Mouse (Mus musculus): ENCODE measurements around the gene Fam117b. TPM values are rescaled to one million over a fixed set of nuclear protein-coding genes. Genes with fewer than 3 reads are reported as not detected.

Fam117b gene
- 23.7 and 24.5 TPM in 2 replicates for total RNA-seq (2015)
- total RNA-seq (2017): 21.2 and 24.4 TPM in 2 replicates

- ATAC-seq (replicated peaks; ENCODE audit: poor library complexity): peak; percentile 85
These were observed at the start of gene Fam117b for GRCm38 (mm10) chr1:59912413-59913157. Gene Fam117b, plus strand, starts transcription at chr1:59913006.

DNA sequence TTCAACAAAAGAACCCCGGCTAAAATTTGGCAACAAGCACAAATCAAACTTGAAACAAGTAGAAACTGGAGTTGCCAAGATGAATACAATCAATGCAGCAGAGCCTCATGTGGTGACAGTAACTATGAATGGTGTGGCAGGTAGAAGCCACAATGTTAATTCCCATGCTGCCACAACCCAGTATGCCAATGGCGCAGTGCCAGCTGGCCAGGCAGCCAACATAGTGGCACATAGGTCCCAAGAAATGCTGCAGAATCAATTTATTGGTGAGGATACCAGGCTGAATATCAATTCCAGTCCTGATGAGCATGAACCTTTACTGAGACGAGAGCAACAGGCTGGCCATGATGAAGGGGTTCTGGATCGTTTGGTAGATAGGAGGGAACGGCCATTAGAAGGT lies 44.8 kb upstream of the Fam117b start:
- no peak for ATAC-seq (replicated peaks; ENCODE audit: poor library complexity)

DNA sequence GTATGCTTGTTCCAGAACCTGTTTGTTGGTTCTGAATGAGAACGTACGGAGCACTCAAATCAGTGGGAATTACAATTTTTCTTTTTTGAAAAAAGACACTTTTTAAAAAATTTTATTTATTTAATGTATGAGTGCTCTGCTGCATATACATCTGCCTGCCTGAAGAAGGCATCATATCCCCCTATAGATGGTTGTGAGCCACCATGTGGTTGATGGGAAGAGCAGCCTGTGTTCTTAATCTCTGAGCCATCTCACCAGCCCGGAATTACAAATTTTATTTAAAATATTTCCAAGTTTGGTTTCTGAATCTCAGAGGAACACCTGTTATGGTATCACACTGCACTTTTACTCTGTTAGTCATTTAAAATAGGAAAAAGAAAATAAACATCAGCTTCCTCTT lies 38.8 kb upstream of the Fam117b start:
- no peak for ATAC-seq (replicated peaks; ENCODE audit: poor library complexity)

DNA sequence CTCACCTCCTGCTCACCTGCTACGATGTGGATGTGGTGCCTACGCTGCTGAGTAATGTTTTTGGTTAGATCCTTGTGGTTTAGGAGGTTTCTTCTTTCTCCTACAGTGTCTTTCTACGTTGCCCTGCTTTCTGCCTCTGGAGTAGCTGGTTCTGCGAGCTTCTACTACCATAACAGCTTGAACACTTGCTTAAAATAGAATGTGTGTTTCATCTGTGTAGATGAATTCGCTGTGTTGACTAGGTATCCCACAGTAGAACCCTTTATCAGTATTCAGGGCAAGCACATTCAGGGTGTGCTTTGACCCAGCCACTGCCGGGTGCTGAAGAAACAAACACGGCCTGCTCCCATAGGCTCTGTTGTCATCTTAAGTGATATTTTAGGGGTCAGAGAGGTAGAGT lies 34.7 kb upstream of the Fam117b start:
- no peak for ATAC-seq (replicated peaks; ENCODE audit: poor library complexity)

DNA sequence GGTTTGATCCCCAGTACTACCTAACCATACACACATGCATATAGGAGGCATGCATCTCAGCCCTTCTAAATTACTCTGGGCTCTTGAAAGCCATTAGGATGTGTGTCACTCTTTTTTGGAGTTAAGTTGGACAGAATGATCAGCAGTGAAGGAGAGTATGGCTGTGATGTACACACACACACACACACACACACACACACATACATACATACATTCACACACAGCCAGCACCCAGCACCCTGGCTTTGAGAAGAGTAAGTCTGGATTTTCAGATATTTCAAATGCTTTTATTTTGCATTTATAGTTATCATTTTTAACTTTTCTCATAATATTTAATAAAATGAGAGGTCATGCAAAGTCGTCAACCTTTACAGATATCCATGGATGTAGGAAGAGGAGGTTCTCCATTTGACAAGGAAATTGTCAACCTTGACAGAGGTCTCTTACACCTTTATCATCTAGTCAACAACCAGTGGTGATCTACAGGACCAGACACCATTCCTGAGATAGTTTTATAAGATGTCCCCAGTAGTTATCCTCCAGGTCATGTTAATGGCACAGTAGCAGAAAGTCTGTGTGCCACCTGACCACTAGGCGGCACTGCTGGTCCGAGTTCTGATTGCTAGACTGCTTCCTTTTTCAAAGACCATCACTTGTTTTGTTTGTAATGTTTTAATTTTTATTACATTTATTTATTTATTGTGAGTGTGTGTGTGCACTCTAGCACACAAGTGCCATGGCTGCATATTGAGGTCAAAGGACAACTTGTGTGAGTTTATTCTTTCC lies 29.3 kb upstream of the Fam117b start:
- peak; percentile 92 for ATAC-seq (replicated peaks; ENCODE audit: poor library complexity)

DNA sequence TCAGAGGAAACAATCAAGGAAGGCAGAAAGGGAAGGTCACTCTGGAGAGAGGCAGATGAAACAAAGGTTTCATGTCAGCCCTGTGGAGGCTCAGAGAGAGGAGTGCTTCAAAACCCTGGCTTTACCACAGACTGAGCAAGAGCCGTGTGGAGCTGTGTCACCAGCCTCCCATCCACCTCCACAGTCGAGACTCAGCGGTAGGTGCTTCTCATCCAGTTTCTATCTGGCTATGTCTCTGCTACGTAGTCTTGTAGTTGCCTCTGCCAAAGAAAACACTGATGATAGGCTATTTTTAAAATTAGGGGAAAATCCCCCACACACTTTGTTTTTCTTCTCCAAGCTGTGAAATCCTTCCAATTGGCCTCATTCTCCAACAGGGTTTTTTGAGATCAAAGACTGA lies 25.9 kb upstream of the Fam117b start:
- no peak for ATAC-seq (replicated peaks; ENCODE audit: poor library complexity)

DNA sequence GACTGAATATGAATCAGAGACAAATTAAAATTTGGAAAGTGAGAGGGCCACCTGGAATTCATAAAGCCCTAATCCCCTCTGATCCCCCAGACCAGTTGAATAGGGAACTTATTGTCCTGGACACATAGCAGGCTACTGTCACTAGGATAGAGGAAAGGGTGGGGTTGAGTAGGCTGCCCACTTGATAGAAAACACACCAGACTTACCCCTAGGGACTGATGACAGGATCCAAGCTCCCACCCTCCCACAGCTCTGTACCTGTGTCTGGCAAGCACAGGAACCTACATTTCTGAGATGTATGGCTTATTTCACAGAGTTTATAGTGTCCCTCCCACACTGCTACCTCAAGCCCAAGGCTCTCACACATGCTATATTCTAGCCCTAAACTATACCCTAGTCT lies 24.8 kb upstream of the Fam117b start:
- no peak for ATAC-seq (replicated peaks; ENCODE audit: poor library complexity)

DNA sequence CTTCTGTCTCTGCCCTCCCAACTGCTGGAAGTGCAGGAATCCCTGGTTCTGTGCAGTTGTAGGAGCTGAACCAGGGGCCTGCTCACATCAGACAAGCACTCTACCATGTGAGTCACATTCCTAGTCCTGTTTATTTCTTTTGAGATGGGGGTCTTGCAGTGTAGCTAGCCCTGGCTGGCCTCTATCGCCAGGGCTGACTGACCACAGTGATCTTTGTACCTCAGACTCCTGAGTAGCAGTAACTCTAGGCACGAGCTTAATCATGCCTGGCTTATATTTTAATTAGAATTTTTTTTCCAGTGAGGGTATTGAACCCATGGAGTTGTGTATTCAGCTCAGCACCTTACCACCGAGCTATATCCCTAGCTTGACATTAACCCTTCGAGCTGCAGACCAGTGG lies 21.6 kb upstream of the Fam117b start:
- ATAC-seq (replicated peaks; ENCODE audit: poor library complexity): no peak

GRCm38 (mm10) chr1:59892777-59893176 lies 20.0 kb upstream of the Fam117b start:
- no peak for ATAC-seq (replicated peaks; ENCODE audit: poor library complexity)

- peak; percentile 60 for ATAC-seq (replicated peaks; ENCODE audit: poor library complexity)
These were observed 18.8 kb upstream of the Fam117b start for GRCm38 (mm10) chr1:59894025-59894424.

DNA sequence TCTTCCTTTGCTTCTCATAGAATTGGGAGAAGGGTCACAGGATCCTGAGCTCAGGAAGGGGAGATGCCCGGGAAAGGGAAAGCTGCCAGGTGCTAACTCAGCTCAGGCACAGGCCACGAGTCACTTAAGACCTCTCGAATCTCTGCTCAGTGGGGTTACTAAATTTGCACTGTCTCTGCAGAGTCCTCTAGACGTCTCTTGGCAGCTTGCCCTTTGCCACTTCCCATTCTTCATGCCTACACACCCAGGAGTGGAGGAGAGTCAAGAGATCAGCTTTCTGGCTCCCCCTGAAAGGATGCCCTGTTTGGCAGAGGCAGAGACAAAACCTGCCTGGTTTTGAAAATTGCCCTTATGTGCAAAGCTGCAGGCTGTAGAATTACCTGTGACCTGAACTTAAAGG lies 17.4 kb upstream of the Fam117b start:
- ATAC-seq (replicated peaks; ENCODE audit: poor library complexity): peak; percentile 84

GRCm38 (mm10) chr1:59897147-59897798 lies 15.5 kb upstream of the Fam117b start:
- no peak for ATAC-seq (replicated peaks; ENCODE audit: poor library complexity)

DNA sequence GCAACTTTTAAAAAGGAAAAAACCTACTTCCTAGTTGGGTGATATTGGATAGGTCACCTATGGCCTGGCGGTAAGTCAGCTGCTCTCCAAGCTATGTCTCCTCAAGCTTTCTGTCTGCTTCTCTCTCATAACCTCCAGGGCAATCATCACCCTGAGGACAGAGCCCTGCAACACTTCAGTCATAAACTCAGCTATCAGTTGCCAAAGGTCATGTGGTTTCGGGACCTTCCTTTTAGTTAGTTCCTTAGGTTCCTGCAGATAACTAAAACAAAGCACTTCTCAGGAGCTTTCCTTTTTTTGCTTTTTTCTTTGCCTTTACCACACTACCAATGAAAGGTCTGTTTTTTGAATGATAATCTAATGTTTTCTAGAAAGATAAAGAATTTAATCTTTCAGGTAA lies 13.1 kb upstream of the Fam117b start:
- 0 out of 2 replicates have a peak, but pooled peaks have one; percentile 15 for ATAC-seq (replicated peaks; ENCODE audit: poor library complexity)

- ATAC-seq (replicated peaks; ENCODE audit: poor library complexity): no peak
These were observed 11.5 kb upstream of the Fam117b start for GRCm38 (mm10) chr1:59901082-59901876.

GRCm38 (mm10) chr1:59902634-59903033 lies 10.2 kb upstream of the Fam117b start:
- no peak for ATAC-seq (replicated peaks; ENCODE audit: poor library complexity)

DNA sequence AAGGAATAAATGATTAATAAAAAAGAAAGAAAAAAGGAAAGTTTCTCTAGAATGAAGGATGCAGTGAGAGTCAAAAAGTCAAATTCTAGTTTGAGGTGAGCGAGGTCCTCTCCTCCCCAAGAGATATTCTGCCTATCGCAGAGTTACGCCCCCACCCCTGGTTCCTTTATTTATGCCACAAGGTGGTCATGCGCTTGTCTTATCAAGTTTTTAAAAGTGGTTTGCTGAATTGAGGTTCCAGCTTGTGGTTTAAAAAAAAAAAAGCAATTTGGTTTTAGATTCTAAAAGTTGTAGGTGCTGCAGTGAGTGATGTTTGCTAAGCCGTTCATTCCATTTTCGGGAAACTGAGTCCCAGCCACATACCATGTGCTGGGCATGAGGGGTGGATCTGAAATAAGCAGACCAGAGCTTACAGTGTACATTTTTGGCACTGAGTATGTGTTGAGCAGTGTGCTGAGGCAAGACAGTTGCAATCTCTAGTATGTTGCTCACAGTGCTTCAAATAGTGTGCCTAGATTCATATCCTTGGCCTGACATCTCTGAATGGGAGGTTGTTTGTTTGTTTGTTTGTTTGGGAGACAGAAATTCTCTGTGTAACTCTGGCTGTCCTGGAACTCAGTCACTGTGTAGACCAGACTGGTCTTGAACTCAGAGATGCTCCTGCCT lies 8.0 kb upstream of the Fam117b start:
- ATAC-seq (replicated peaks; ENCODE audit: poor library complexity): peak; percentile 35

- ATAC-seq (replicated peaks; ENCODE audit: poor library complexity): no peak
These were observed 6.9 kb upstream of the Fam117b start for GRCm38 (mm10) chr1:59905916-59906315.

GRCm38 (mm10) chr1:59906819-59907521 lies 5.8 kb upstream of the Fam117b start:
- ATAC-seq (replicated peaks; ENCODE audit: poor library complexity): peak; percentile 62

GRCm38 (mm10) chr1:59907700-59908099 lies 5.1 kb upstream of the Fam117b start:
- ATAC-seq (replicated peaks; ENCODE audit: poor library complexity): no peak

- no peak for ATAC-seq (replicated peaks; ENCODE audit: poor library complexity)
These were observed 1.9 kb upstream of the Fam117b start for GRCm38 (mm10) chr1:59910941-59911340.
